Comparison of ENCODE assay signal across 8 mouse cellular contexts in the genomic region with DNA sequence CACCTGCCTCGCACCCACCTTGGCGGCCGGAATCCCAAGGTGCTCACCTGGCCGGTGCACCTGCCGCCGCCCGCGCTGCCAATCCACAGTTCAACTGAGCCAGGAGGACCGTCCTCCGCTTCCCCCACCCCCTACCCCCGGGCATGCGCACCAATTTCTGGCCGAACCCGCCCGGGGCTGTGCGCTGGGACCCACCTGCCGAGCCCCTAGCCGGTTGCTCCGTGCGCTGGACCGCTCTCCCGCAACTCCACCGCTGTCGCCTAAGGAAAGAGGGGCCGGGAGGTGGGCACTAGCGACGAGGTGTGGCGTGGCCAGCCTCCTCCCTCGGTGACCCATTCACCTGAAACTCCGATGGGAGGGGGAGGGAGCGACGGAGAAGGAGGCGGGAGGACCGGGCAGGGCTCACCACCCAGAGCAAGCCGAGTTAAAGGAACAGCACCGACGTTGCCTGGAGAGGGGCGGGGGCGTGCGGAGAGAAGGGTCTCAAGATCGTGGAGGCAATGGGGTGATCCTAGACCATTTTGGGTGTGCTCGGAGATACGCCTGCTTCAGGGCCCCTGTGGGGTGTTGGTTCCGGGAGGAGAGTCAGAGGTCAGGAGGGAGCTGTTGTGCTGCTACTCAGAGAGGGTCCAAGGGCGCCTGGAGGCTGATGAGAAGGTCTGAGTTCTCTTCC. TPM values are rescaled to one million over a fixed set of nuclear protein-coding genes. Genes with fewer than 3 reads are reported as not detected.
A peak's percentile ranks its signal among the peaks of the same experiment; 100 is the strongest.
DNase-seq lines count a peak whose midpoint lies in the region; ATAC-seq and TF ChIP-seq lines count a peak whose summit lies in the region.

A gene (minus strand): TSS at position 350 of the 673 bp plus-strand sequence.

- TF ChIP-seq CTCF in heart, postnatal 0 days (IDR thresholded peaks at IDR 0.05; ENCODE audit: low read depth) = no peak
- TF ChIP-seq CTCF in lung, adult 2 months (IDR thresholded peaks at IDR 0.05; ENCODE audit: insufficient read depth, low read length) = no peak

- TF ChIP-seq EP300 in heart, postnatal 0 days (IDR thresholded peaks at IDR 0.05; ENCODE audit: low read depth) = no peak

- peak within 1 kb of the TSS; percentile 48 for H3K9ac ChIP-seq in heart, postnatal 0 days (replicated peaks; ENCODE audit: low read depth, low read length)

- H3K27ac ChIP-seq in heart, postnatal 0 days (ENCODE audit: low read depth) = no peak within 1 kb of the TSS

- peak; percentile 57 for ATAC-seq in heart, postnatal 0 days (ENCODE audit: insufficient read depth, low read depth)
- no peak for ATAC-seq in activated CD4-positive, CD25-positive, alpha-beta regulatory T cell, adult 4 months

- H3K4me2 ChIP-seq in heart, postnatal 0 days (ENCODE audit: low read depth, low read length) = peak within 1 kb of the TSS; percentile 99

- H3K36me3 ChIP-seq in heart, postnatal 0 days (replicated peaks; ENCODE audit: control insufficient read depth, insufficient read depth, low read length) = no peaks in the 10 kb centered on the region

- no peaks in the 10 kb centered on the region for H3K9me3 ChIP-seq in heart, postnatal 0 days (replicated peaks; ENCODE audit: control insufficient read depth, low read length)

- TF ChIP-seq POLR2A in lung, adult 2 months (IDR thresholded peaks at IDR 0.05; ENCODE audit: borderline replicate concordance, extremely low read depth, low read depth, low read length) = 0 out of 2 replicates have a peak, but pooled peaks have one; percentile 14

- H3K4me3 ChIP-seq in heart, postnatal 0 days (ENCODE audit: low read depth, low read length) = peak within 1 kb of the TSS; percentile 70
- peak within 1 kb of the TSS; percentile 65 for H3K4me3 ChIP-seq in lung, adult 2 months (replicated peaks; ENCODE audit: extremely low read depth, low read depth, low read length)

- peaks cover 54% of the 10 kb centered on the region for H3K27me3 ChIP-seq in heart, postnatal 0 days (ENCODE audit: control insufficient read depth, insufficient read depth, low read length)

- WGBS in heart, postnatal 0 days = under 1% methylated on average over 41 of the region's 45 CpGs
- under 1% methylated on average over 45 of the region's 45 CpGs for WGBS in lung, adult 2 months

- peak; percentile 13 to 17 for DNase-seq in left cerebral cortex, adult 18-20 months (ENCODE audit: low spot score in 2 of 2)
- no peak for DNase-seq in left cerebral cortex, adult 9 months (ENCODE audit: low spot score in 2 of 2)
- peak; percentile 64 for DNase-seq in embryo, embryonic 9.5 days (ENCODE audit: extremely low spot score)
- DNase-seq in heart, postnatal 0 days (ENCODE audit: low spot score) = no peak
- peak; percentile 74 to 85 for DNase-seq in kidney, postnatal 4 days
- peak; percentile 85 for DNase-seq in lung, adult 2 months
- DNase-seq in ovary, postnatal 10 days (ENCODE audit: low spot score) = peak; percentile 30

- peaks cover 5% of the 10 kb centered on the region; the same call in 1 of the 2 replicates for H3K4me1 ChIP-seq in heart, postnatal 0 days (ENCODE audit: control insufficient read depth, insufficient read depth)
- H3K4me1 ChIP-seq in lung, adult 2 months (ENCODE audit: control insufficient read depth, insufficient read depth, low read length) = peaks cover 2% of the 10 kb centered on the region; the same call in 1 of the 2 replicates

RNA-seq across cellular contexts. Expression of the gene that starts here (rescaled TPM):
- 1 to 10 TPM; 7.5 to 9.4 TPM for total RNA-seq in left cerebral cortex, adult 18-20 months (2021)
- 2.0 and 6.1 TPM in 2 replicates for total RNA-seq in heart, postnatal 0 days (2014; rRNA removed; ENCODE audit: low replicate concordance)
- polyA plus RNA-seq in heart, postnatal 0 days (2015; fragmentation: Nextera tagmentation; extraction: Ambion mirVana) = 1.6 and 1.7 TPM in 2 replicates
- 15.0 and 21.3 TPM in 2 replicates for polyA plus RNA-seq in lung, adult 2 months (2012; rRNA removed)
- under 1 TPM; 0.22 to 0.59 TPM for polyA plus RNA-seq in activated CD4-positive, CD25-positive, alpha-beta regulatory T cell, adult 4 months (2017; shearing (Covaris generic))

Comparison
In these comparisons a context has a peak if more than half of its experiments do, and no peak if none do; other contexts are left out.
1. DNase-seq: peak in left cerebral cortex, adult 18-20 months (2 of 2), embryo, embryonic 9.5 days (single experiment), kidney, postnatal 4 days (2 of 2), lung, adult 2 months (single experiment) and ovary, postnatal 10 days (single experiment); none in left cerebral cortex, adult 9 months (0 of 2) and heart, postnatal 0 days (single experiment).